Mouse (Mus musculus): ENCODE measurements at regions not wholly inside any gene's neighbourhood (a gene's known extent, or its start where the extent isn't known, plus 50 kb on each side); places are given as distances from the start of the nearest gene placed in this dataset.

- no peak overlapping the region for H3K4me2 ChIP-seq (ENCODE audit: low read depth)
- no peaks in the 10 kb centered on the region for H3K36me3 ChIP-seq (ENCODE audit: control insufficient read depth, insufficient read depth)
- TF ChIP-seq TCF12 (IDR thresholded peaks at IDR 0.05; ENCODE audit: insufficient read depth, poor library complexity, severe bottlenecking) (no peak), REST (IDR thresholded peaks at IDR 0.05; ENCODE audit: insufficient read depth, insufficient read length) (no peak), SRF (IDR thresholded peaks at IDR 0.05; ENCODE audit: control insufficient read depth, insufficient read length, low read depth) (no peak), POLR2A (IDR thresholded peaks at IDR 0.05; ENCODE audit: insufficient read length, low read depth) (no peak), E2F4 (IDR thresholded peaks at IDR 0.05; ENCODE audit: insufficient read depth) (no peak), MAX (IDR thresholded peaks at IDR 0.05; ENCODE audit: low read depth) (no peak), USF1 (IDR thresholded peaks at IDR 0.05; ENCODE audit: low read depth) (no peak), POLR2AphosphoS2 (IDR thresholded peaks at IDR 0.05; ENCODE audit: insufficient read length, low read depth) (no peak), MYOG (IDR thresholded peaks at IDR 0.05; ENCODE audit: control insufficient read depth in 1 of 3, insufficient read depth in 1 of 3, insufficient read length in 2 of 3, low read depth in 2 of 3) (no peak), MYOD1 (IDR thresholded peaks at IDR 0.05; ENCODE audit: control insufficient read depth in 1 of 3, insufficient read length in 2 of 3, low read depth in 2 of 3) (no peak), CEBPB (IDR thresholded peaks at IDR 0.05; ENCODE audit: insufficient read depth, poor library complexity, severe bottlenecking) (no peak), TCF3 (IDR thresholded peaks at IDR 0.05; ENCODE audit: insufficient read length, low read depth) (no peak)
These were observed 255.2 kb downstream of the Rfpl4b start for GRCm38 (mm10) chr10:38566361-38566760.

GRCm38 (mm10) chr10:38555040-38555439, 266.5 kb downstream of the Rfpl4b start:
- TF ChIP-seq MYOG (IDR thresholded peaks at IDR 0.05; ENCODE audit: control insufficient read depth in 1 of 3, insufficient read depth in 1 of 3, insufficient read length in 2 of 3, low read depth in 2 of 3) (no peak), USF1 (IDR thresholded peaks at IDR 0.05; ENCODE audit: low read depth) (no peak), E2F4 (IDR thresholded peaks at IDR 0.05; ENCODE audit: insufficient read depth) (no peak), SRF (IDR thresholded peaks at IDR 0.05; ENCODE audit: control insufficient read depth, insufficient read length, low read depth) (no peak), TCF12 (IDR thresholded peaks at IDR 0.05; ENCODE audit: insufficient read depth, poor library complexity, severe bottlenecking) (no peak), REST (IDR thresholded peaks at IDR 0.05; ENCODE audit: insufficient read depth, insufficient read length) (no peak), MAX (IDR thresholded peaks at IDR 0.05; ENCODE audit: low read depth) (no peak)
- Histone ChIP-seq H3K27me3 (ENCODE audit: control insufficient read depth, insufficient read depth, insufficient read length) (no peaks in the 10 kb centered on the region), H3ac (ENCODE audit: control insufficient read depth, insufficient read length) (no peak overlapping the region), H3K79me2 (ENCODE audit: control insufficient read depth, insufficient read depth) (no peaks in the 10 kb centered on the region), H3K36me3 (ENCODE audit: control insufficient read depth, insufficient read depth) (no peaks in the 10 kb centered on the region), H3K4me2 (ENCODE audit: low read depth) (no peak overlapping the region), H3K4me3 (no peak overlapping the region)

More at GRCm38 (mm10) chr10:38566361-38566760, 255.2 kb downstream of the Rfpl4b start:
- no peak overlapping the region for H3ac ChIP-seq (ENCODE audit: control insufficient read depth, insufficient read length)
- H3K27me3 ChIP-seq (ENCODE audit: control insufficient read depth, insufficient read depth, insufficient read length): no peaks in the 10 kb centered on the region
- H3K4me3 ChIP-seq: no peak overlapping the region
- no peaks in the 10 kb centered on the region for H3K79me2 ChIP-seq (ENCODE audit: control insufficient read depth, insufficient read depth)

- no peak for TF ChIP-seq SRF (IDR thresholded peaks at IDR 0.05; ENCODE audit: control insufficient read depth, insufficient read length, low read depth)
- no peak for TF ChIP-seq TCF3 (IDR thresholded peaks at IDR 0.05; ENCODE audit: insufficient read length, low read depth)
- TF ChIP-seq CEBPB (IDR thresholded peaks at IDR 0.05; ENCODE audit: insufficient read depth, poor library complexity, severe bottlenecking): no peak
- TF ChIP-seq POLR2AphosphoS2 (IDR thresholded peaks at IDR 0.05; ENCODE audit: insufficient read length, low read depth): no peak
- TF ChIP-seq E2F4 (IDR thresholded peaks at IDR 0.05; ENCODE audit: insufficient read depth): no peak
- TF ChIP-seq TCF12 (IDR thresholded peaks at IDR 0.05; ENCODE audit: insufficient read depth, poor library complexity, severe bottlenecking): no peak
- no peak for TF ChIP-seq POLR2A (IDR thresholded peaks at IDR 0.05; ENCODE audit: insufficient read length, low read depth)
- no peak for TF ChIP-seq MYOD1 (IDR thresholded peaks at IDR 0.05; ENCODE audit: control insufficient read depth in 1 of 3, insufficient read length in 2 of 3, low read depth in 2 of 3)
- TF ChIP-seq MYOG (IDR thresholded peaks at IDR 0.05; ENCODE audit: control insufficient read depth in 1 of 3, insufficient read depth in 1 of 3, insufficient read length in 2 of 3, low read depth in 2 of 3): no peak
- TF ChIP-seq MAX (IDR thresholded peaks at IDR 0.05; ENCODE audit: low read depth): no peak
- TF ChIP-seq USF1 (IDR thresholded peaks at IDR 0.05; ENCODE audit: low read depth): no peak
- TF ChIP-seq REST (IDR thresholded peaks at IDR 0.05; ENCODE audit: insufficient read depth, insufficient read length): no peak
- Histone ChIP-seq H3ac (ENCODE audit: control insufficient read depth, insufficient read length) (no peak overlapping the region), H3K27me3 (ENCODE audit: control insufficient read depth, insufficient read depth, insufficient read length) (no peaks in the 10 kb centered on the region), H3K4me2 (ENCODE audit: low read depth) (peak overlapping the region; percentile 51), H3K36me3 (ENCODE audit: control insufficient read depth, insufficient read depth) (no peaks in the 10 kb centered on the region), H3K4me3 (no peak overlapping the region), H3K79me2 (ENCODE audit: control insufficient read depth, insufficient read depth) (no peaks in the 10 kb centered on the region)
These were observed 267.6 kb downstream of the Rfpl4b start for GRCm38 (mm10) chr10:38553688-38554680.

- TF ChIP-seq CEBPB (IDR thresholded peaks at IDR 0.05; ENCODE audit: insufficient read depth, poor library complexity, severe bottlenecking) (no peak), POLR2A (IDR thresholded peaks at IDR 0.05; ENCODE audit: insufficient read length, low read depth) (no peak), MAX (IDR thresholded peaks at IDR 0.05; ENCODE audit: low read depth) (no peak), TCF12 (IDR thresholded peaks at IDR 0.05; ENCODE audit: insufficient read depth, poor library complexity, severe bottlenecking) (no peak), MYOG (IDR thresholded peaks at IDR 0.05; ENCODE audit: control insufficient read depth in 1 of 3, insufficient read depth in 1 of 3, insufficient read length in 2 of 3, low read depth in 2 of 3) (no peak), POLR2AphosphoS2 (IDR thresholded peaks at IDR 0.05; ENCODE audit: insufficient read length, low read depth) (no peak), TCF3 (IDR thresholded peaks at IDR 0.05; ENCODE audit: insufficient read length, low read depth) (no peak), E2F4 (IDR thresholded peaks at IDR 0.05; ENCODE audit: insufficient read depth) (no peak), REST (IDR thresholded peaks at IDR 0.05; ENCODE audit: insufficient read depth, insufficient read length) (no peak), SRF (IDR thresholded peaks at IDR 0.05; ENCODE audit: control insufficient read depth, insufficient read length, low read depth) (no peak), MYOD1 (IDR thresholded peaks at IDR 0.05; ENCODE audit: control insufficient read depth in 1 of 3, insufficient read length in 2 of 3, low read depth in 2 of 3) (no peak), USF1 (IDR thresholded peaks at IDR 0.05; ENCODE audit: low read depth) (no peak)
- Histone ChIP-seq H3K79me2 (ENCODE audit: control insufficient read depth, insufficient read depth) (no peaks in the 10 kb centered on the region), H3K4me2 (ENCODE audit: low read depth) (no peak overlapping the region), H3ac (ENCODE audit: control insufficient read depth, insufficient read length) (no peak overlapping the region), H3K27me3 (ENCODE audit: control insufficient read depth, insufficient read depth, insufficient read length) (no peaks in the 10 kb centered on the region), H3K36me3 (ENCODE audit: control insufficient read depth, insufficient read depth) (no peaks in the 10 kb centered on the region), H3K4me3 (no peak overlapping the region)
These were observed 268.3 kb downstream of the Rfpl4b start for GRCm38 (mm10) chr10:38553326-38553687.
